In genomic region chr1:180313517-180314440, GRCm38 (mm10) we compare ENCODE assay signal across 8 mouse cellular contexts. TPM values are rescaled to one million over a fixed set of nuclear protein-coding genes. Genes with fewer than 3 reads are reported as not detected.
DNase-seq lines count a peak whose midpoint lies in the region; ATAC-seq and TF ChIP-seq lines count a peak whose summit lies in the region.

No protein-coding gene starts in this region.

- peak; percentile 22 for DNase-seq in gastrocnemius, postnatal 14 days
- DNase-seq in gastrocnemius, postnatal 4 days (ENCODE audit: low spot score in 2 of 2): no peak
- peak; percentile 52 for DNase-seq in forebrain, embryonic 10.5 days (ENCODE audit: extremely low spot score, low spot score)
- DNase-seq in kidney, adult 9 months: peak; percentile 69
- peak; percentile 78 for DNase-seq in lung, postnatal 0 days (ENCODE audit: low spot score)
- DNase-seq in left cerebral cortex, adult 9 months (ENCODE audit: low spot score in 2 of 2): no peak

- peak overlapping the region; percentile 65 for H3K27ac ChIP-seq in forebrain, embryonic 10.5 days
- no peak overlapping the region for H3K27ac ChIP-seq in lung, postnatal 0 days (ENCODE audit: low read length)
- peak overlapping the region; percentile 57; the same call in 1 of the 2 replicates for H3K27ac ChIP-seq in stomach, embryonic 15.5 days

- no peaks in the 10 kb centered on the region for H3K36me3 ChIP-seq in forebrain, embryonic 10.5 days (replicated peaks)
- H3K36me3 ChIP-seq in lung, postnatal 0 days (ENCODE audit: insufficient read depth, low read length): no peaks in the 10 kb centered on the region
- no peaks in the 10 kb centered on the region for H3K36me3 ChIP-seq in stomach, embryonic 15.5 days

- no peak for TF ChIP-seq CTCF in lung, postnatal 0 days (IDR thresholded peaks at IDR 0.05)

- H3K4me2 ChIP-seq in lung, postnatal 0 days (replicated peaks; ENCODE audit: low read depth, low read length): peak overlapping the region; percentile 46
- H3K4me2 ChIP-seq in stomach, embryonic 15.5 days: peak overlapping the region; percentile 50

- WGBS in forebrain, embryonic 10.5 days: 9% methylated on average over 20 of the region's 20 CpGs
- WGBS in lung, postnatal 0 days: 17% methylated on average over 20 of the region's 20 CpGs
- 12% methylated on average over 20 of the region's 20 CpGs for WGBS in stomach, embryonic 15.5 days

- ATAC-seq in activated CD4-positive, CD25-positive, alpha-beta regulatory T cell, adult 4 months: peak; percentile 72
- peak; percentile 86 for ATAC-seq in lung, postnatal 0 days
- ATAC-seq in stomach, embryonic 15.5 days (ENCODE audit: insufficient read depth, low FRiP score, low read depth): peak; percentile 62

- peak overlapping the region; percentile 48 for H3K4me3 ChIP-seq in forebrain, embryonic 10.5 days
- no peak overlapping the region; the same call in 1 of the 2 replicates for H3K4me3 ChIP-seq in lung, postnatal 0 days (ENCODE audit: low read depth, low read length)
- 0 out of 2 replicates have a peak overlapping the region, but pooled peaks have one; percentile 1 for H3K4me3 ChIP-seq in stomach, embryonic 15.5 days (replicated peaks)

- no peak for TF ChIP-seq EP300 in lung, postnatal 0 days (IDR thresholded peaks at IDR 0.05)

- H3K9ac ChIP-seq in lung, postnatal 0 days (replicated peaks; ENCODE audit: low read depth): no peak overlapping the region
- no peak overlapping the region for H3K9ac ChIP-seq in stomach, embryonic 15.5 days

- H3K27me3 ChIP-seq in forebrain, embryonic 10.5 days (ENCODE audit: poor library complexity, severe bottlenecking): peaks cover 23% of the 10 kb centered on the region
- H3K27me3 ChIP-seq in lung, postnatal 0 days (replicated peaks; ENCODE audit: insufficient read depth, low read length): no peaks in the 10 kb centered on the region
- H3K27me3 ChIP-seq in stomach, embryonic 15.5 days (replicated peaks): no peaks in the 10 kb centered on the region

- H3K9me3 ChIP-seq in forebrain, embryonic 10.5 days: no peaks in the 10 kb centered on the region
- H3K9me3 ChIP-seq in lung, postnatal 0 days (ENCODE audit: low read length): no peaks in the 10 kb centered on the region
- no peaks in the 10 kb centered on the region for H3K9me3 ChIP-seq in stomach, embryonic 15.5 days

- intact Hi-C loops in gastrocnemius, postnatal 14 days (cut with DNase I; ENCODE audit: low total_unique reads): no loop called here

- H3K4me1 ChIP-seq in forebrain, embryonic 10.5 days: peaks cover 23% of the 10 kb centered on the region
- peaks cover 4% of the 10 kb centered on the region; the same call in 1 of the 2 replicates for H3K4me1 ChIP-seq in lung, postnatal 0 days (ENCODE audit: insufficient read depth, low read depth, low read length)
- peaks cover 26% of the 10 kb centered on the region for H3K4me1 ChIP-seq in stomach, embryonic 15.5 days

RNA-seq across cellular contexts. Expression of gene Itpkb, which starts 16.5 kb away (rescaled TPM):
- 10 to 100 TPM; 27.6 to 28.6 TPM for total RNA-seq in gastrocnemius, postnatal 14 days (2021)
- 10 to 100 TPM; 43.3 to 46.1 TPM for total RNA-seq in gastrocnemius, postnatal 4 days (2021)
- polyA plus RNA-seq in activated CD4-positive, CD25-positive, alpha-beta regulatory T cell, adult 4 months (2017; shearing (Covaris generic)): 10 to 100 TPM; 29.8 to 38.2 TPM
- 2.5 and 2.8 TPM in 2 replicates for polyA plus RNA-seq in forebrain, embryonic 10.5 days (2016; fragmentation: Nextera tagmentation; extraction: Ambion mirVana)
- polyA plus RNA-seq in lung, postnatal 0 days (2015; fragmentation: Nextera tagmentation; extraction: Ambion mirVana): 8.4 and 11.9 TPM in 2 replicates
- 8.9 and 9.4 TPM in 2 replicates for polyA plus RNA-seq in stomach, embryonic 15.5 days (2015; fragmentation: Nextera tagmentation; extraction: Ambion mirVana)

RNA-seq across cellular contexts. Expression of gene Psen2, which starts 50.5 kb away (rescaled TPM):
- 10 to 100 TPM in 1 of 2 experiments, 1 to 10 TPM in 1; 10.0 to 10.3 TPM for total RNA-seq in gastrocnemius, postnatal 14 days (2021)
- 10 to 100 TPM; 13.6 to 13.8 TPM for total RNA-seq in gastrocnemius, postnatal 4 days (2021)
- polyA plus RNA-seq in activated CD4-positive, CD25-positive, alpha-beta regulatory T cell, adult 4 months (2017; shearing (Covaris generic)): 100 to 1,000 TPM; 109 to 116 TPM
- polyA plus RNA-seq in forebrain, embryonic 10.5 days (2016; fragmentation: Nextera tagmentation; extraction: Ambion mirVana): 6.4 and 6.5 TPM in 2 replicates
- polyA plus RNA-seq in lung, postnatal 0 days (2015; fragmentation: Nextera tagmentation; extraction: Ambion mirVana): 25.1 and 26.4 TPM in 2 replicates
- polyA plus RNA-seq in stomach, embryonic 15.5 days (2015; fragmentation: Nextera tagmentation; extraction: Ambion mirVana): 19.2 and 20.3 TPM in 2 replicates

Comparison
In these comparisons a context has a peak if more than half of its experiments do, and no peak if none do; other contexts are left out.
1. DNase-seq: peak in gastrocnemius, postnatal 14 days (single experiment), forebrain, embryonic 10.5 days (single experiment), kidney, adult 9 months (single experiment) and lung, postnatal 0 days (single experiment); none in gastrocnemius, postnatal 4 days (0 of 2) and left cerebral cortex, adult 9 months (0 of 2).
2. Peak in every context shown above with its lines, with median percentiles within 50 percentile points of each other: ATAC-seq.